Mouse (Mus musculus): ENCODE measurements around the gene 4933428G20Rik. TPM values are rescaled to one million over a fixed set of nuclear protein-coding genes. Genes with fewer than 3 reads are reported as not detected.

4933428G20Rik gene
- total RNA-seq, 2 experiments from 2014 or later: not detected

GRCm38 (mm10) chr11:97445596-97445995, 54.5 kb downstream of the 4933428G20Rik start:
- DNase-seq (ENCODE audit: low spot score in 2 of 2): no peak
- intact Hi-C loops (cut with DNase I): no loop called here

GRCm38 (mm10) chr11:97442891-97443675, 57.1 kb downstream of the 4933428G20Rik start:
- DNase-seq (ENCODE audit: low spot score in 2 of 2): no peak
- intact Hi-C loops (cut with DNase I): no loop called here

GRCm38 (mm10) chr11:97441658-97442125, 58.4 kb downstream of the 4933428G20Rik start:
- intact Hi-C loops (cut with DNase I): no loop called here

GRCm38 (mm10) chr11:97441036-97441657, 59.0 kb downstream of the 4933428G20Rik start:
- DNase-seq (ENCODE audit: low spot score in 2 of 2): peak in 1 of 2 experiments; percentile 47
- intact Hi-C loops (cut with DNase I): no loop called here

More at GRCm38 (mm10) chr11:97441658-97442125, 58.4 kb downstream of the 4933428G20Rik start:
- no peak for DNase-seq (ENCODE audit: low spot score in 2 of 2)

Other genes starting within 250 kb of the 4933428G20Rik start
- gene Npepps, start 219.7 kb downstream of the 4933428G20Rik start, total RNA-seq (2021): 100 to 1,000 TPM; 133 to 134 TPM
- gene Mrpl45, start 184.6 kb downstream of the 4933428G20Rik start, total RNA-seq (2021): 10 to 100 TPM; 27.0 to 27.2 TPM
- under 1 TPM; 0.18 to 0.43 TPM for gene Gpr179, start 148.3 kb downstream of the 4933428G20Rik start, total RNA-seq (2021)
- gene Socs7, start 137.8 kb downstream of the 4933428G20Rik start, total RNA-seq (2021): 10 to 100 TPM; 87.3 to 94.1 TPM
- 10 to 100 TPM; 63.8 to 66.5 TPM for gene Arhgap23, start 84.8 kb downstream of the 4933428G20Rik start, total RNA-seq (2021)
- 100 to 1,000 TPM; 323 to 339 TPM for gene Srcin1, start 75.8 kb upstream of the 4933428G20Rik start, total RNA-seq (2021)
- 10 to 100 TPM; 77.4 to 92.2 TPM for gene Epop, start 129.4 kb upstream of the 4933428G20Rik start, total RNA-seq (2021)
- gene Mllt6, start 163.1 kb upstream of the 4933428G20Rik start, total RNA-seq (2021): 100 to 1,000 TPM; 105 to 121 TPM
- gene Cisd3, start 185.5 kb upstream of the 4933428G20Rik start, total RNA-seq (2021): 10 to 100 TPM; 46.5 to 48.8 TPM
- gene Pcgf2, start 200.2 kb upstream of the 4933428G20Rik start, total RNA-seq (2021): 10 to 100 TPM; 30.1 to 30.3 TPM
- gene Psmb3, start 203.1 kb upstream of the 4933428G20Rik start, total RNA-seq (2021): 100 to 1,000 TPM; 119 to 124 TPM
- 100 to 1,000 TPM; 111 to 118 TPM for gene Pip4k2b, start 244.4 kb upstream of the 4933428G20Rik start, total RNA-seq (2021)